Mouse (Mus musculus) liver, adult 2 months (tissue): ENCODE measurements around the gene Lef1.

Experiments used
- CTCF ChIP-seq: fragments of 200-500 bp; IDR thresholded peaks from 2 replicates; pipeline ENCODE4 v1.5.1; 2011; ENCODE audit warnings: low read depth, low read length, control low read depth
- POLR2A ChIP-seq: fragments of 200-500 bp; IDR thresholded peaks from 2 replicates; pipeline ENCODE4 v1.6.1; 2011; ENCODE audit warnings: low read length, control low read depth; ENCODE audit not compliant: insufficient read depth; ENCODE audit errors: extremely low read depth

DNA sequence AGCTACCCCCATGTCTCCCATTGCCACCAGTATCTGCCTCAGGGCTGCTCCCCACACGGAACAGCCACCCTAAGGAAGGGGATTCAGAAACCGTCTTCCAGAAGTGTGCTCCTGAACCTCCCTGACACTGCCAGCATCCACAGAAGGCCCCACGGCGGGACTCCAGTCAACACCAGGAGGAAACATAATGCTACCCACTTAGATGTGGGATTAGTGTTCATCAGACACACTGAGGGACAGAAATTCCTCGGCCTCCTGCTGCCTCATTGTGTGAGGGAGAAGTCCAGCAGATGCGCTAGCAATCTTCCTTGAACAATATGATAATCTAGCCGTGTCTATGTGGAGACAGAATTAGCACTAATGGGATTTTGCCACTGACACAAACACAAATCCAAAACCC lies 40.1 kb upstream of the Lef1 start:
- TF ChIP-seq CTCF (no peak), POLR2A (no peak)
